Mouse (Mus musculus): ENCODE data around the gene Psme2. TPM values are rescaled to one million over a fixed set of nuclear protein-coding genes. Genes with fewer than 3 reads are reported as not detected.
A peak's percentile ranks its signal among the peaks of the same experiment; 100 is the strongest.

Psme2 gene
- polyA plus RNA-seq, 1 experiment from 2014 or later, result 207 TPM

GRCm38 (mm10) chr14:55603271-55603632 is 12.3 kb upstream of the Psme2 start, which contains the start of gene Irf9:
Gene Irf9 (plus strand): TSS chr14:55603571.
- peak within 1 kb of the TSS; percentile 76 for H3K9ac ChIP-seq (ENCODE audit: low read length)

GRCm38 (mm10) chr14:55598521-55599390 is 7.8 kb upstream of the Psme2 start:
- Histone ChIP-seq H3K9ac (ENCODE audit: low read length) (no peak overlapping the region), H3K9me3 (replicated peaks; ENCODE audit: control insufficient read depth, low read length) (no peaks in the 10 kb centered on the region), H3K36me3 (ENCODE audit: control insufficient read depth, insufficient read depth) (peaks cover 67% of the 10 kb centered on the region), H3K4me3 (ENCODE audit: low read length) (no peak overlapping the region), H3K4me2 (ENCODE audit: low read depth, low read length) (no peak overlapping the region), H3K27me3 (ENCODE audit: control insufficient read depth, insufficient read depth, low read length) (no peaks in the 10 kb centered on the region), H3K27ac (ENCODE audit: low read length) (no peak overlapping the region), H3K4me1 (ENCODE audit: control insufficient read depth, insufficient read depth, low read length) (no peaks in the 10 kb centered on the region)
- ATAC-seq (replicated peaks; ENCODE audit: extremely low read depth, insufficient read depth, low FRiP score), result no peak
- WGBS, result 94% methylated on average over 21 of the region's 21 CpGs

More at GRCm38 (mm10) chr14:55603271-55603632, 12.3 kb upstream of the Psme2 start, which contains the start of gene Irf9:
- Histone ChIP-seq H3K4me3 (ENCODE audit: low read length) (peak within 1 kb of the TSS; percentile 62), H3K4me2 (ENCODE audit: low read depth, low read length) (peak within 1 kb of the TSS; percentile 80), H3K27me3 (ENCODE audit: control insufficient read depth, insufficient read depth, low read length) (no peaks in the 10 kb centered on the region), H3K4me1 (ENCODE audit: control insufficient read depth, insufficient read depth, low read length) (peaks cover 5% of the 10 kb centered on the region), H3K36me3 (ENCODE audit: control insufficient read depth, insufficient read depth) (peaks cover 54% of the 10 kb centered on the region), H3K27ac (ENCODE audit: low read length) (peak within 1 kb of the TSS; percentile 88), H3K9me3 (replicated peaks; ENCODE audit: control insufficient read depth, low read length) (no peaks in the 10 kb centered on the region)
- ATAC-seq (replicated peaks; ENCODE audit: extremely low read depth, insufficient read depth, low FRiP score), result no peak
- WGBS, result 88% methylated on average over 7 of the region's 7 CpGs

- Histone ChIP-seq H3K27me3 (ENCODE audit: control insufficient read depth, insufficient read depth, low read length) (no peaks in the 10 kb centered on the region), H3K4me2 (ENCODE audit: low read depth, low read length) (no peak overlapping the region), H3K36me3 (ENCODE audit: control insufficient read depth, insufficient read depth) (peaks cover 57% of the 10 kb centered on the region), H3K9me3 (replicated peaks; ENCODE audit: control insufficient read depth, low read length) (no peaks in the 10 kb centered on the region), H3K9ac (ENCODE audit: low read length) (no peak overlapping the region), H3K4me1 (ENCODE audit: control insufficient read depth, insufficient read depth, low read length) (peaks cover 13% of the 10 kb centered on the region), H3K4me3 (ENCODE audit: low read length) (no peak overlapping the region), H3K27ac (ENCODE audit: low read length) (no peak overlapping the region)
- WGBS, result 76% methylated on average over 13 of the region's 13 CpGs
- ATAC-seq (replicated peaks; ENCODE audit: extremely low read depth, insufficient read depth, low FRiP score), result no peak
Observed at GRCm38 (mm10) chr14:55596036-55596690, 5.2 kb upstream of the Psme2 start.

GRCm38 (mm10) chr14:55592226-55592625 is 1.3 kb upstream of the Psme2 start:
- no peaks in the 10 kb centered on the region for H3K9me3 ChIP-seq (replicated peaks; ENCODE audit: control insufficient read depth, low read length)
- peak overlapping the region; percentile 88 for H3K27ac ChIP-seq (ENCODE audit: low read length)
- H3K4me2 ChIP-seq (ENCODE audit: low read depth, low read length), result peak overlapping the region; percentile 76
- H3K36me3 ChIP-seq (ENCODE audit: control insufficient read depth, insufficient read depth), result peaks cover 36% of the 10 kb centered on the region
- ATAC-seq (replicated peaks; ENCODE audit: extremely low read depth, insufficient read depth, low FRiP score), result no peak
- H3K4me3 ChIP-seq (ENCODE audit: low read length), result peak overlapping the region; percentile 91
- peaks cover 19% of the 10 kb centered on the region for H3K4me1 ChIP-seq (ENCODE audit: control insufficient read depth, insufficient read depth, low read length)
- 3% methylated on average over 16 of the region's 16 CpGs for WGBS
- H3K27me3 ChIP-seq (ENCODE audit: control insufficient read depth, insufficient read depth, low read length), result no peaks in the 10 kb centered on the region
- peak overlapping the region; percentile 93 for H3K9ac ChIP-seq (ENCODE audit: low read length)

GRCm38 (mm10) chr14:55591331-55591891 is 498 bp upstream of the Psme2 start, which contains the start of gene Rnf31:
Gene Rnf31 (plus strand): TSS chr14:55591708.
- H3K9ac ChIP-seq (ENCODE audit: low read length), result peak within 1 kb of the TSS; percentile 93
- WGBS, result under 1% methylated on average over 33 of the region's 33 CpGs
- peak within 1 kb of the TSS; percentile 91 for H3K4me3 ChIP-seq (ENCODE audit: low read length)
- no peaks in the 10 kb centered on the region for H3K27me3 ChIP-seq (ENCODE audit: control insufficient read depth, insufficient read depth, low read length)
- peak within 1 kb of the TSS; percentile 76 for H3K4me2 ChIP-seq (ENCODE audit: low read depth, low read length)
- peaks cover 33% of the 10 kb centered on the region for H3K36me3 ChIP-seq (ENCODE audit: control insufficient read depth, insufficient read depth)
- no peaks in the 10 kb centered on the region for H3K9me3 ChIP-seq (replicated peaks; ENCODE audit: control insufficient read depth, low read length)
- ATAC-seq (replicated peaks; ENCODE audit: extremely low read depth, insufficient read depth, low FRiP score), result peak; percentile 89
- H3K27ac ChIP-seq (ENCODE audit: low read length), result peak within 1 kb of the TSS; percentile 97
- H3K4me1 ChIP-seq (ENCODE audit: control insufficient read depth, insufficient read depth, low read length), result peaks cover 19% of the 10 kb centered on the region

- WGBS, result 75% methylated on average over 11 of the region's 11 CpGs
- peaks cover 18% of the 10 kb centered on the region for H3K36me3 ChIP-seq (ENCODE audit: control insufficient read depth, insufficient read depth)
- peak overlapping the region; percentile 83 for H3K9ac ChIP-seq (ENCODE audit: low read length)
- no peak for ATAC-seq (replicated peaks; ENCODE audit: extremely low read depth, insufficient read depth, low FRiP score)
- peak overlapping the region; percentile 76 for H3K4me2 ChIP-seq (ENCODE audit: low read depth, low read length)
- peaks cover 25% of the 10 kb centered on the region for H3K4me1 ChIP-seq (ENCODE audit: control insufficient read depth, insufficient read depth, low read length)
- peak overlapping the region; percentile 91 for H3K4me3 ChIP-seq (ENCODE audit: low read length)
- H3K27ac ChIP-seq (ENCODE audit: low read length), result peak overlapping the region; percentile 97
- H3K27me3 ChIP-seq (ENCODE audit: control insufficient read depth, insufficient read depth, low read length), result no peaks in the 10 kb centered on the region
- no peaks in the 10 kb centered on the region for H3K9me3 ChIP-seq (replicated peaks; ENCODE audit: control insufficient read depth, low read length)
Observed at GRCm38 (mm10) chr14:55589771-55590448, 1.0 kb downstream of the Psme2 start.

- no peak overlapping the region for H3K4me3 ChIP-seq (ENCODE audit: low read length)
- no peaks in the 10 kb centered on the region for H3K27me3 ChIP-seq (ENCODE audit: control insufficient read depth, insufficient read depth, low read length)
- 84% methylated on average over 5 of the region's 5 CpGs for WGBS
- H3K4me2 ChIP-seq (ENCODE audit: low read depth, low read length), result no peak overlapping the region
- no peak overlapping the region for H3K9ac ChIP-seq (ENCODE audit: low read length)
- H3K27ac ChIP-seq (ENCODE audit: low read length), result no peak overlapping the region
- H3K9me3 ChIP-seq (replicated peaks; ENCODE audit: control insufficient read depth, low read length), result no peaks in the 10 kb centered on the region
- no peak for ATAC-seq (replicated peaks; ENCODE audit: extremely low read depth, insufficient read depth, low FRiP score)
- peaks cover 13% of the 10 kb centered on the region for H3K36me3 ChIP-seq (ENCODE audit: control insufficient read depth, insufficient read depth)
- peaks cover 25% of the 10 kb centered on the region for H3K4me1 ChIP-seq (ENCODE audit: control insufficient read depth, insufficient read depth, low read length)
Observed at GRCm38 (mm10) chr14:55589271-55589670, 1.6 kb downstream of the Psme2 start.

GRCm38 (mm10) chr14:55586149-55586548 is 4.8 kb downstream of the Psme2 start:
- Histone ChIP-seq H3K36me3 (ENCODE audit: control insufficient read depth, insufficient read depth) (peaks cover 13% of the 10 kb centered on the region), H3K27ac (ENCODE audit: low read length) (no peak overlapping the region), H3K4me3 (ENCODE audit: low read length) (no peak overlapping the region), H3K9me3 (replicated peaks; ENCODE audit: control insufficient read depth, low read length) (no peaks in the 10 kb centered on the region), H3K4me1 (ENCODE audit: control insufficient read depth, insufficient read depth, low read length) (peaks cover 12% of the 10 kb centered on the region), H3K27me3 (ENCODE audit: control insufficient read depth, insufficient read depth, low read length) (no peaks in the 10 kb centered on the region), H3K9ac (ENCODE audit: low read length) (no peak overlapping the region), H3K4me2 (ENCODE audit: low read depth, low read length) (no peak overlapping the region)
- 83% methylated on average over 2 of the region's 2 CpGs for WGBS
- no peak for ATAC-seq (replicated peaks; ENCODE audit: extremely low read depth, insufficient read depth, low FRiP score)

All from heart, embryonic 16.5 days (tissue).